Mouse (Mus musculus): ENCODE results near the gene Bcl3. TPM values are rescaled to one million over a fixed set of nuclear protein-coding genes. Genes with fewer than 3 reads are reported as not detected.

The Bcl3 gene
- polyA plus RNA-seq, 1 experiment from 2014 or later, result 0.65 TPM

Other genes starting within 250 kb of the Bcl3 start
- 0.11 and 0.14 TPM in 2 replicates for gene Zfp296, start 245.5 kb downstream of the Bcl3 start, polyA plus RNA-seq (2015; fragmentation: Nextera tagmentation; extraction: Ambion mirVana)
- gene Gemin7, start 245.2 kb downstream of the Bcl3 start, polyA plus RNA-seq (2015; fragmentation: Nextera tagmentation; extraction: Ambion mirVana), result 143 and 145 TPM in 2 replicates
- gene Clasrp, start 218.3 kb downstream of the Bcl3 start, polyA plus RNA-seq (2015; fragmentation: Nextera tagmentation; extraction: Ambion mirVana), result 58.6 TPM in 2 replicates
- 6.1 and 6.5 TPM in 2 replicates for gene Relb, start 193.3 kb downstream of the Bcl3 start, polyA plus RNA-seq (2015; fragmentation: Nextera tagmentation; extraction: Ambion mirVana)
- gene Clptm1, start 157.7 kb downstream of the Bcl3 start, polyA plus RNA-seq (2015; fragmentation: Nextera tagmentation; extraction: Ambion mirVana), result 120 and 122 TPM in 2 replicates
- not detected in 2 replicates for gene Apoc2, start 144.8 kb downstream of the Bcl3 start, polyA plus RNA-seq (2015; fragmentation: Nextera tagmentation; extraction: Ambion mirVana)
- gene Gm44805, start 141.3 kb downstream of the Bcl3 start, polyA plus RNA-seq (2015; fragmentation: Nextera tagmentation; extraction: Ambion mirVana), result not detected in 2 replicates
- gene Apoc4, start 141.3 kb downstream of the Bcl3 start, polyA plus RNA-seq (2015; fragmentation: Nextera tagmentation; extraction: Ambion mirVana), result not detected in 2 replicates
- 0.96 and 1.0 TPM in 2 replicates for gene Apoc1, start 130.1 kb downstream of the Bcl3 start, polyA plus RNA-seq (2015; fragmentation: Nextera tagmentation; extraction: Ambion mirVana)
- 350 and 686 TPM in 2 replicates for gene Apoe, start 123.6 kb downstream of the Bcl3 start, polyA plus RNA-seq (2015; fragmentation: Nextera tagmentation; extraction: Ambion mirVana)
- gene Tomm40, start 107.3 kb downstream of the Bcl3 start, polyA plus RNA-seq (2015; fragmentation: Nextera tagmentation; extraction: Ambion mirVana), result 113 and 118 TPM in 2 replicates
- gene Nectin2, start 72.3 kb downstream of the Bcl3 start, polyA plus RNA-seq (2015; fragmentation: Nextera tagmentation; extraction: Ambion mirVana), result 55.3 and 56.7 TPM in 2 replicates
- 10.5 and 14.0 TPM in 2 replicates for gene Bcam, start 51.8 kb downstream of the Bcl3 start, polyA plus RNA-seq (2015; fragmentation: Nextera tagmentation; extraction: Ambion mirVana)
- gene Cblc, start 26.0 kb downstream of the Bcl3 start, polyA plus RNA-seq (2015; fragmentation: Nextera tagmentation; extraction: Ambion mirVana), result 0.44 and 0.49 TPM in 2 replicates
- 21.3 and 23.9 TPM in 2 replicates for gene Gm19345, start 29.2 kb upstream of the Bcl3 start, polyA plus RNA-seq (2015; fragmentation: Nextera tagmentation; extraction: Ambion mirVana)
- 1.6 and 1.8 TPM in 2 replicates for gene Ceacam16, start 38.5 kb upstream of the Bcl3 start, polyA plus RNA-seq (2015; fragmentation: Nextera tagmentation; extraction: Ambion mirVana)
- gene Ceacam19, start 65.2 kb upstream of the Bcl3 start, polyA plus RNA-seq (2015; fragmentation: Nextera tagmentation; extraction: Ambion mirVana), result not detected in 2 replicates
- 9.3 and 11.5 TPM in 2 replicates for gene Pvr, start 98.4 kb upstream of the Bcl3 start, polyA plus RNA-seq (2015; fragmentation: Nextera tagmentation; extraction: Ambion mirVana)
- gene Igsf23, start 128.0 kb upstream of the Bcl3 start, polyA plus RNA-seq (2015; fragmentation: Nextera tagmentation; extraction: Ambion mirVana), result not detected in 2 replicates
- not detected in 2 replicates for gene Ceacam20, start 142.6 kb upstream of the Bcl3 start, polyA plus RNA-seq (2015; fragmentation: Nextera tagmentation; extraction: Ambion mirVana)
- gene Nlrp9b, start 168.7 kb upstream of the Bcl3 start, polyA plus RNA-seq (2015; fragmentation: Nextera tagmentation; extraction: Ambion mirVana), result not detected in 2 replicates